Mouse (Mus musculus): Measurements from ENCODE around the gene Mrgprg. TPM values are rescaled to one million over a fixed set of nuclear protein-coding genes. Genes with fewer than 3 reads are reported as not detected.

Gene Mrgprg
- polyA plus RNA-seq, 1 experiment from 2014 or later = not detected

DNA sequence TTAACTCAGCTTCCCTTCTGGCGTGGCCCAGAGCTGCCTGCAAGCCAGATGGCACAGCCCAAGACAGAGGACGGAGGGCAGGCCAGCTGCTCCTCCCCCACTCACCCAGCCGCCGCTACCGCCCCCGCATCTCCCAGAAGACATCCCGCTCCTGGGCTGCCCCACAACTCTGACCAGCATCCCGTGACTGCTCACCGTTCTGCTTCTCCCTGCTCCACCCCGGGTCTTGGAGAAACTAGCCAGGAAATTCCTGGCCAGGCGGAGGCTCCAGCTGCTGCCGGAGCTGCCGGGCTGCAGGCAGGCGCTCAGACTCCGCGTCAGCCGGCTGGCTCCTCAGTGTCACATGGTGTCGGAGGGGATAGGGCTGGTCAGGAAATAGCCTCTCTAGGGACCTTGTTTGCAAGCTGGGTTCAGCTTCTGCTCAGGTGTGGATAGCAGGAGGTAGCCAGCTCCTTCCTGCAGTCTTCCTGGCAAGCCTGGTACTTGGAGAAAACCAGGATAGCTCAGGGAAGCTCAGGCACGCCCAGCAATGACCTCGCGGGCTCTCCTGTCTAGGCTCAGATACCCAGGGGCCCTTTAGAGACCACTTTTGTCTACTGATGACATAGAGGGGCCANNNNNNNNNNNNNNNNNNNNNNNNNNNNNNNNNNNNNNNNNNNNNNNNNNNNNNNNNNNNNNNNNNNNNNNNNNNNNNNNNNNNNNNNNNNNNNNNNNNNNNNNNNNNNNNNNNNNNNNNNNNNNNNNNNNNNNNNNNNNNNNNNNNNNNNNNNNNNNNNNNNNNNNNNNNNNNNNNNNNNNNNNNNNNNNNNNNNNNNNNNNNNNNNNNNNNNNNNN, 17.4 kb upstream of the Mrgprg start, which contains the start of gene Mrgpre:
Mrgpre (minus strand) TSS at position 505 of the 834 bp plus-strand sequence.
- H3K36me3 ChIP-seq (ENCODE audit: control insufficient read depth, insufficient read depth) = no peaks in the 10 kb centered on the region
- ATAC-seq = peak; percentile 85
- peaks cover 18% of the 10 kb centered on the region for H3K4me1 ChIP-seq (replicated peaks; ENCODE audit: control insufficient read depth, insufficient read depth, low read length)
- no peaks in the 10 kb centered on the region for H3K27me3 ChIP-seq (replicated peaks; ENCODE audit: control insufficient read depth, insufficient read depth, low read length)
- H3K4me3 ChIP-seq (replicated peaks; ENCODE audit: low read length) = peak within 1 kb of the TSS; percentile 51
- H3K27ac ChIP-seq (ENCODE audit: low read length) = no peak within 1 kb of the TSS
- H3K4me2 ChIP-seq (ENCODE audit: low read length) = peak within 1 kb of the TSS; percentile 65
- peak within 1 kb of the TSS; percentile 64 for H3K9ac ChIP-seq (replicated peaks; ENCODE audit: low read depth, low read length)
- H3K9me3 ChIP-seq (ENCODE audit: control insufficient read depth, low read length) = no peaks in the 10 kb centered on the region
- 2% methylated on average over 21 of the region's 21 CpGs for WGBS

DNA sequence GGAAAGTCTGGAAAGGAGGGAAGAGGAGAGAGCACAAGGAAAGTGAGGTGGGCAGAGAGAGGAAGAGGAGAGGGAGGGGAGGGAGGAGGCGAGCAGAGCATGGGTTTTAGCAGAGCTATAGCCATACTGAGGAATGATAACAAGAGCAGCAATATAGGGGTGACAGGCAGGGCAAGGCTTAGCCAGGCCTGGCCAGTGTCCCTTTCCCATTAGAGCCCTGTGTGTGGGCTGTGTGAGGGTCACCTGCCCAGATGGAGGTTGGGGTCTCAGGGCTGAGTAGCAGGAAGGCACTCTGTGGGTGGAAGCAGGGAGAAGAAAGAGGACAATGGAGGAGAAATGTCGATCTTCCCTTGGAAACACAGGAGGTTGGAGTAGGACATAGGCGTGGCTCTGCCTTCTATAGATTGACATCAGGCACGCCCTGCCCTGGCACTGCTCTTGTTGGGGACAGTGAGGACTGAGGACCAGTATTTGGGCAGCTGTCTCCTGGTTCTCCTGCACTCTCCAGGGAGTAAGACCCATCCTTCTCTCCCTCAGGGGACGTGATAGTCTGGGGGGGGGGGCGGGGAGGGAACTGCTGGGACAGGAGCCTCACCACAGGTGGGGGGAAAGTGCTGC, 16.7 kb upstream of the Mrgprg start:
- Histone ChIP-seq H3K36me3 (ENCODE audit: control insufficient read depth, insufficient read depth) (no peaks in the 10 kb centered on the region), H3K27ac (ENCODE audit: low read length) (no peak overlapping the region), H3K9me3 (ENCODE audit: control insufficient read depth, low read length) (no peaks in the 10 kb centered on the region), H3K4me1 (replicated peaks; ENCODE audit: control insufficient read depth, insufficient read depth, low read length) (peaks cover 18% of the 10 kb centered on the region), H3K4me3 (replicated peaks; ENCODE audit: low read length) (peak overlapping the region; percentile 51), H3K27me3 (replicated peaks; ENCODE audit: control insufficient read depth, insufficient read depth, low read length) (no peaks in the 10 kb centered on the region), H3K9ac (replicated peaks; ENCODE audit: low read depth, low read length) (peak overlapping the region; percentile 64), H3K4me2 (ENCODE audit: low read length) (peak overlapping the region; percentile 65)
- ATAC-seq = peak; percentile 64
- WGBS = 14% methylated on average over 5 of the region's 6 CpGs

DNA sequence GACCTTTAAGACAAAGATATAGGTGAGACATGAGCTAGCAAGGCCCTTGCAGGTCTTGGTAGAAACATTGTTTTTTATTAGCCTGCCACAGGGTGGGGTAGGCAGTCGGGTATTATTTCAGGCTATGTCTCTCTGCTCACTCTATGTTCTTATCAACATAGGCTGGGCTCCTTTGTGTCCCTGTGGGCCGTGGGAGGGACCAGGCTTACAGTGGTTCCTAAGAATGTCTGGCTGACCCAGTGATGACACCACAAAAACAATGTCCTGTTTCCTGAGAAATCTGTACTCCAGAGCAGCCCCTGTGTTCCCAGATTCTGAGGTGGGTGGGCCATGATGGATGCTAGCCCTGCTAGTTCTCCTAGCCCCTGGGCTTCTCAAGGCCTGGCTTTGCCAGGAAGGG, 10.6 kb upstream of the Mrgprg start:
- H3K9me3 ChIP-seq (ENCODE audit: control insufficient read depth, low read length) = no peaks in the 10 kb centered on the region
- H3K4me2 ChIP-seq (ENCODE audit: low read length) = no peak overlapping the region
- no peaks in the 10 kb centered on the region for H3K4me1 ChIP-seq (replicated peaks; ENCODE audit: control insufficient read depth, insufficient read depth, low read length)
- H3K4me3 ChIP-seq (replicated peaks; ENCODE audit: low read length) = no peak overlapping the region
- H3K27ac ChIP-seq (ENCODE audit: low read length) = no peak overlapping the region
- no peak for ATAC-seq
- 72% methylated on average over 2 of the region's 2 CpGs for WGBS
- no peak overlapping the region for H3K9ac ChIP-seq (replicated peaks; ENCODE audit: low read depth, low read length)
- H3K27me3 ChIP-seq (replicated peaks; ENCODE audit: control insufficient read depth, insufficient read depth, low read length) = no peaks in the 10 kb centered on the region
- H3K36me3 ChIP-seq (ENCODE audit: control insufficient read depth, insufficient read depth) = no peaks in the 10 kb centered on the region

DNA sequence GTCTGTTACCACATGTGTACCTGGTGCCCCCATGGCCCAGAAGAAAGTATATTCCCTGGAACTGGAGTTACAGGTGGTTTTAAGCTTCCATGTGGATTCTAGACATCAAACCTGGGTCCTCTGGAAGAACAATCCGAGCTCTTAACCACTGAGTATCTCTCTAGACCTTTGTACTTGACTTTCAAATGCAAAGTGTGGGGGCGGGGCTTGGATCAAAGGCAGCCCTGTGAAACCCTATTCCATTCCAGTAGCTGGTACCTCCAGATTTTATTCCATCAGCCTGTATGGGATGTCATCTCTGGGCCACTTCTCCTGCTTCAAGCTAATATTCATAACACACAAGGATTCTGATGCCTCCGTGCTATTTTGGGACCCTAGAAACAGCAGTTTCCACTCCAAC, 9.3 kb upstream of the Mrgprg start:
- whole genome bisulfite sequencing = 29% methylated on average over 3 of the region's 3 CpGs

DNA sequence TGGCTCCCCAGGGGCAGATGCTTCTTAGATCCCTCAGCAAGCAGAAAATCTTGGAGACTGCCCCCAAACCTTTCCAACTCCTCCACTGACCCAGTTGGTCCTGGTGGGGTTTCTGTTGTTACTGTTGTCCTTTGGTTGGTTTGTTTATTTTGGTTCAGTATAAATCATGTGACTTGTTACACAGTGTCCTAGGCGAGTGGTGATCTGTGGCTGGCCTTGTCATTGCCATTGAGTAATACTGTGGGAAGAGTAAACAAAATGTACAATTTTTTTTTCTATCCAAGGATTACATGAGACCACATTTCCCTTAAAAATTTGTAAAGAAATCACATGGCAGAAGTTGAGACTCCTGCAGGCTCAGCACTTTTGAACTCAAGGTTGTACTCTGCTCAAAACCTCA, 2.7 kb upstream of the Mrgprg start:
- Histone ChIP-seq H3K4me2 (ENCODE audit: low read length) (no peak overlapping the region), H3K27me3 (replicated peaks; ENCODE audit: control insufficient read depth, insufficient read depth, low read length) (peaks cover 5% of the 10 kb centered on the region; the same call in 1 of the 2 replicates), H3K9me3 (ENCODE audit: control insufficient read depth, low read length) (no peaks in the 10 kb centered on the region), H3K4me1 (replicated peaks; ENCODE audit: control insufficient read depth, insufficient read depth, low read length) (no peaks in the 10 kb centered on the region), H3K9ac (replicated peaks; ENCODE audit: low read depth, low read length) (no peak overlapping the region), H3K27ac (ENCODE audit: low read length) (no peak overlapping the region), H3K4me3 (replicated peaks; ENCODE audit: low read length) (no peak overlapping the region), H3K36me3 (ENCODE audit: control insufficient read depth, insufficient read depth) (no peaks in the 10 kb centered on the region)
- 66% methylated on average over 1 of the region's 1 CpGs for WGBS
- no peak for ATAC-seq

More for the DNA sequence above, 9.3 kb upstream of the Mrgprg start:
- H3K9ac ChIP-seq (replicated peaks; ENCODE audit: low read depth, low read length) = no peak overlapping the region
- ATAC-seq = no peak
- H3K27me3 ChIP-seq (replicated peaks; ENCODE audit: control insufficient read depth, insufficient read depth, low read length) = no peaks in the 10 kb centered on the region
- no peaks in the 10 kb centered on the region for H3K4me1 ChIP-seq (replicated peaks; ENCODE audit: control insufficient read depth, insufficient read depth, low read length)
- no peak overlapping the region for H3K4me3 ChIP-seq (replicated peaks; ENCODE audit: low read length)
- no peaks in the 10 kb centered on the region for H3K36me3 ChIP-seq (ENCODE audit: control insufficient read depth, insufficient read depth)
- no peak overlapping the region for H3K4me2 ChIP-seq (ENCODE audit: low read length)
- H3K27ac ChIP-seq (ENCODE audit: low read length) = no peak overlapping the region
- H3K9me3 ChIP-seq (ENCODE audit: control insufficient read depth, low read length) = no peaks in the 10 kb centered on the region

DNA sequence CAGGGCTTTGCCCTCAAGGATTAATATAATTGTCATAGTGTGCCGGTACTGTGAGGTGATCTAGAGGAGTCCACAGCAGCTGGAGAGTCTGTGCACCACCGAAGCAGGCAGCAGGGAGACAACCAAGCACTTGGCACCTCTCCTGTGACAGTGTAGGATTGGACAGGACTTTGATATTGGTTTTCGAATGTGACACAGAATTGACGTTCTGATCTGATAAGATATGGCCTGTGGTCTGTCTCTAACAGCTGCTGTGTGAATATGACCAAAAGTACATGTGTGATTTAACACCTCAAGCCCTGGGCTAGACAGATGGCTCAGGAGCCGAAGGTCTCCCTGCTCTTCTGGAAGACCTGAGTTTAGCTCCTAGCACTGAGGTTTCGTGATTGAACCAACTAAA, 1.5 kb upstream of the Mrgprg start:
- no peak overlapping the region for H3K4me2 ChIP-seq (ENCODE audit: low read length)
- no peak for ATAC-seq
- H3K4me1 ChIP-seq (replicated peaks; ENCODE audit: control insufficient read depth, insufficient read depth, low read length) = no peaks in the 10 kb centered on the region
- H3K27me3 ChIP-seq (replicated peaks; ENCODE audit: control insufficient read depth, insufficient read depth, low read length) = peaks cover 5% of the 10 kb centered on the region; the same call in 1 of the 2 replicates
- no peaks in the 10 kb centered on the region for H3K9me3 ChIP-seq (ENCODE audit: control insufficient read depth, low read length)
- H3K36me3 ChIP-seq (ENCODE audit: control insufficient read depth, insufficient read depth) = no peaks in the 10 kb centered on the region
- 81% methylated on average over 6 of the region's 6 CpGs for WGBS
- H3K27ac ChIP-seq (ENCODE audit: low read length) = no peak overlapping the region
- no peak overlapping the region for H3K4me3 ChIP-seq (replicated peaks; ENCODE audit: low read length)
- H3K9ac ChIP-seq (replicated peaks; ENCODE audit: low read depth, low read length) = no peak overlapping the region

DNA sequence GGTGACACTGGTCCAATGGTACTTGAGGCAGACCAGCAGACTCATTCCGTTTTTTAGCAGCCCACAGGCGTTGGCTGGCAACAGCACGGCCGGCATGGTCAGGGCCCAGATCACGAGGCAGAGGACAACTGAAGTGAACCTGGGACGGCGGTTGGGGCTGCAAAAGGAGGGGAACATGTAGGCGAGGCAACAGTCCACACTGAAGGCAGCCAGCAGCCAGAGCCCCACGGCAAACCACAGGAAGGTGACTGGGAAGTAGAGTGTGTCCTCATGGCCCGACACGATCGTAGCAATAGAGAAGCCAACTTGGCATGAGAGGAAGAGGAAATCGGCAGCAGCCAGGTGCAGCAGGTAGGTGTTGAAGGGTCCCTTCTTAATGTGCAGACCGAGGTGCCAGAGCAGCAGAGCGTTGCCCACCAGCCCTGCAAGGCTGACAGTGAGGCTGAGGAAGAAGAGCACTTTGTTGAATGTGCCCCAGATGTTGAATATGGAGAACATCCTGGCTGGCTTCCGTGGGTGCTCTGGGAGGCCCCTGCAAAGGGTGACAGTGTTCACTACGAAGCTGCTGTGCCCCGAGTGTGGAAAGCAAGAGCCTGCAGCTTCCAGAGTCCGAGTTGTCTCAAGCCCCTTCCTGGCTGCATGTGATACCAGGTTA, 1.8 kb downstream of the Mrgprg start:
- H3K4me2 ChIP-seq (ENCODE audit: low read length) = no peak overlapping the region
- no peak for ATAC-seq
- H3K4me3 ChIP-seq (replicated peaks; ENCODE audit: low read length) = no peak overlapping the region
- H3K27ac ChIP-seq (ENCODE audit: low read length) = no peak overlapping the region
- H3K27me3 ChIP-seq (replicated peaks; ENCODE audit: control insufficient read depth, insufficient read depth, low read length) = peaks cover 5% of the 10 kb centered on the region; the same call in 1 of the 2 replicates
- H3K9ac ChIP-seq (replicated peaks; ENCODE audit: low read depth, low read length) = no peak overlapping the region
- no peaks in the 10 kb centered on the region for H3K4me1 ChIP-seq (replicated peaks; ENCODE audit: control insufficient read depth, insufficient read depth, low read length)
- 70% methylated on average over 19 of the region's 19 CpGs for WGBS
- H3K36me3 ChIP-seq (ENCODE audit: control insufficient read depth, insufficient read depth) = no peaks in the 10 kb centered on the region
- no peaks in the 10 kb centered on the region for H3K9me3 ChIP-seq (ENCODE audit: control insufficient read depth, low read length)

DNA sequence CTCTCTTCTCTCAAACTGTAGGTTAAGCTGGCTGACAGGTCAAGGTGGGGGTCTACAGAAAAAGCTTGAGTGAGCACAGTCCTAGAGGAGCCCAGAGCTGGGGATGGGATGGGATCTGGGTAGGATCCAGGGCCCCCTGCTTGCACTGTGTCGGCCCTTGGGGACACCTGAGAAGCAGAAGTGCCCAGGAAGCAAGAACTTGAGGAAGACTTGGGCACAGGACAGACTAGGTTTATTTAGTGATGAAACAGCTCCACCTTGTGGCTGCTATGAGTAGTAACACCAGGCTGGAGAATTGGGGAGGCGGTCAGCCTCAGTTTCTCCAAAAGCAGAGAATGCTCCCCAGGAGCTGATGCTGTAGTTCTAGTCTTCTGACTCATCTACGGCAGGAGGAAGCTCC, 3.0 kb downstream of the Mrgprg start:
- Histone ChIP-seq H3K9me3 (ENCODE audit: control insufficient read depth, low read length) (no peaks in the 10 kb centered on the region), H3K4me3 (replicated peaks; ENCODE audit: low read length) (no peak overlapping the region), H3K4me1 (replicated peaks; ENCODE audit: control insufficient read depth, insufficient read depth, low read length) (no peaks in the 10 kb centered on the region), H3K27ac (ENCODE audit: low read length) (no peak overlapping the region), H3K4me2 (ENCODE audit: low read length) (no peak overlapping the region), H3K27me3 (replicated peaks; ENCODE audit: control insufficient read depth, insufficient read depth, low read length) (peaks cover 5% of the 10 kb centered on the region; the same call in 1 of the 2 replicates), H3K9ac (replicated peaks; ENCODE audit: low read depth, low read length) (no peak overlapping the region), H3K36me3 (ENCODE audit: control insufficient read depth, insufficient read depth) (no peaks in the 10 kb centered on the region)
- WGBS = 16% methylated on average over 3 of the region's 3 CpGs
- ATAC-seq = peak; percentile 71

DNA sequence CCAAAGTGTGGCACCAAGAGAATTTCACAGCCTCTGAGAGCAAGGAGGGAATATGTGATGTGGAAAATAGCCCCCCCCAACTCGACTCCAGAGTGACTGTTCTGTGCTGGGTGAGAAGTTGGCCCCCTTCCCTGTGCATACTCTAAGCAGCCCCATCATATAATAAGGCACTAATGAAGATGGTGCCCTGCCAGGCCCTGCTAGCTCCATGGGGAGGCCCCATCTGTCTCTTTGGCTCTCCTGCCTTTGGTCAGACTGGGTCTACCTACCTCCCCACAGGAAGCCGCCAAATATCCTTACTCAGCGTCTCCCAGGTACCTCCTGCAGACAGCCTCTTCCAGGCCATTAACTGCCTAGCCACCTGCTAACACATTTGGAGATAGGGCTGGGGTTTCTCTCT, 7.8 kb downstream of the Mrgprg start:
- no peak for ATAC-seq
- Histone ChIP-seq H3K27me3 (replicated peaks; ENCODE audit: control insufficient read depth, insufficient read depth, low read length) (peaks cover 6% of the 10 kb centered on the region; the same call in 1 of the 2 replicates), H3K9me3 (ENCODE audit: control insufficient read depth, low read length) (no peaks in the 10 kb centered on the region), H3K36me3 (ENCODE audit: control insufficient read depth, insufficient read depth) (no peaks in the 10 kb centered on the region), H3K4me2 (ENCODE audit: low read length) (no peak overlapping the region), H3K4me3 (replicated peaks; ENCODE audit: low read length) (no peak overlapping the region), H3K4me1 (replicated peaks; ENCODE audit: control insufficient read depth, insufficient read depth, low read length) (peaks cover 8% of the 10 kb centered on the region), H3K27ac (ENCODE audit: low read length) (no peak overlapping the region), H3K9ac (replicated peaks; ENCODE audit: low read depth, low read length) (no peak overlapping the region)
- WGBS = 51% methylated on average over 3 of the region's 3 CpGs
